Mouse (Mus musculus) C2C12 (cell line): ENCODE measurements around the gene Neurl4.

Source experiments
- CEBPB ChIP-seq: IDR thresholded peaks from one replicate; pipeline ENCODE4 v1.6.1; 2011; ENCODE audit warnings: low read depth, mild to moderate bottlenecking, control low read depth, moderate library complexity
- CTCF ChIP-seq: IDR thresholded peaks from one replicate; pipeline ENCODE4 v1.5.1; 2011; ENCODE audit not compliant: control insufficient read depth, insufficient read depth, insufficient read length
- MYOG ChIP-seq: IDR thresholded peaks from one replicate; pipeline ENCODE4 v1.6.1; 2011; ENCODE audit not compliant: control insufficient read depth, insufficient read length; ENCODE audit errors: extremely low read depth
- USF1 ChIP-seq: IDR thresholded peaks from one replicate; pipeline ENCODE4 v1.6.1; 2011; ENCODE audit warnings: low read depth, mild to moderate bottlenecking, control low read depth, moderate library complexity

DNA sequence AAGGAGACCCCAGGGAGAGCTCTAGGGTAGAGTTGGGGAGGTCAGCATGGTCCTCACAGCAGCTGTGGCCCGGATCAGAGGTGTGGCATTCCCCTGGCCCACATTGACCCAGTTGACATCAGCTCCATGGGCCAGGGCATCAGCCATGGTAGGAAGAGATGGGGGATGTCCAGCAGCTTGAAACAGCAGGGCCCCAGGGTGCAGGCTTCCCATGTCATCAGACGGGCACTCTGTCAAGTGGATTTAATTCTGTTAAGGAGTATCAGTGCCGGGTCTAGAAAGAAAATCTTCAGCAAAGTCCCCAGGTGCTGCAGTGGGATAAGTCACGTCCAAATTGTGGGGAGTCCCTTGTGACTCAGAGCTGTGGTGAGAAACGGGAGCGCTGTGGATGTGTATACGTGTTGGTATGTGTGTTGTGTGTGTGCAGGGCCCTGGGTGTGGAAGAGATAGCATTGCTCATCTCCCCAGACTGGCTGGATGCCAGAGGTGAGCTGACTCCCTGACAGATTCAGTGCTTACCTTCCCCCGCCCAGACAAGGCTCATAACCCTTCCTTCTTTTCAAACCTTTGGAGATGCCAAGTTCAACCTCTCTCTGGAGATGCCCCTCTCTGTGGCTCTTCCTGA, 17.2 kb upstream of the Neurl4 start:
- no peak for TF ChIP-seq MYOG
- TF ChIP-seq CTCF: no peak
- no peak for TF ChIP-seq CEBPB
- no peak for TF ChIP-seq USF1
